Mouse (Mus musculus): ENCODE results near the gene Gm49711.

Gm49711 gene

DNA sequence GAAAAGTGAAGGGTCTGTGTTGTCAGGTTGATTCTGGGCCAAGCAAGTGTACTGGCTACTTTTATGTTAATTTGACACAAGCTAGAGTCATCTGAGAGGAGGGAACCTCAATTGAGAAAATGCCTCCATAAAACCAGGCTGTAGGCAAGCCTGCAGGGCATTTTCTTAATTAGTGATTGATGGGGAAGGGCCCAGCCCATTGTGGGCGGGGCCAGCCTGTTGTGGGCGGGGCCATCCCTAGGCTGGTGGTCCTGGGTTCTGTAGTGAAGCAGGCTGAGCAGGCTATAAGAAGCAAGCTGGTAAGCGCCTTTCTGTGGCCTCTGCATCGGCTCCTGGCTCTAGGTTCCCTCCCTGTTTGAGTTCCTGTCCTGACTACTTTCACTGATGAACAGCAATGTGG lies 69.1 kb downstream of the Gm49711 start:
- no peak for DNase-seq

DNA sequence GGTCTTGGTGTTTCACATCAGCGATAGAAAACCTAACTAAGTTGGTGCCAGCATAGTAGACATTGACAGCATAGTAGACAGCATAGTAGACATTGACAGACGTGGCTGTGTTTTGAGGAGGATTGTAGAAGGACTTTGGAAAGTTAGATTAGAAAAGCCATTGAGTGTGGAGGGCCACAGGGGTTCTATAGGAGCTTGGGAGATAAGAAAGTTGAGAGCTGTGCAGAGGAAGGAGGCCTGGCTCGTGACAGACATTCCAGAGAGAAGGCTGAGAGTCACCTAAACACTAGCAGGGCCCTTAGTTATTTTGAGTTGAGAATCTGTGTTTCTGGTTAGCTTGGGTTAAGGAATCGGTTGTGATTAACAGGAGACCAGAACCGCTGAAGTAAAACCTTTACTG lies 69.5 kb downstream of the Gm49711 start:
- DNase-seq: no peak

DNA sequence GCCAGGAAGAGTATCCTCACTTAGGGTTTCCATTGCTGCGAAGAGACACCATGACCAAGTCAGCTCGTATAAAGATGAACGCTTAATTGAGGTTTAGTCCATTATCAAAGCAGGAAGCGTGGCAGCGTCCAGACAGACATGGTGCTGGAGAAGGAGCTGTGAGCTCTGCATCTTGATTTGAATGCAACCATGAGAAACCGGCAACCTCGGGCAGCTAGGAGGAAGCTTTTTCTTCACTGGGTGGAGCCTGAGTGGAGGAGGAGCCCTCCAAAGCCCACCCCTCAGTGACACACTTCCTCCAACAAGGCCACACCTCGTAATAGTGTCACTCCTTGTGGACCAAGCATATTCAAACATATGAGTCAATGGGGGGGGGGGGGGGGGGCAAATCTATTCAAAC lies 71.7 kb downstream of the Gm49711 start:
- DNase-seq: no peak

DNA sequence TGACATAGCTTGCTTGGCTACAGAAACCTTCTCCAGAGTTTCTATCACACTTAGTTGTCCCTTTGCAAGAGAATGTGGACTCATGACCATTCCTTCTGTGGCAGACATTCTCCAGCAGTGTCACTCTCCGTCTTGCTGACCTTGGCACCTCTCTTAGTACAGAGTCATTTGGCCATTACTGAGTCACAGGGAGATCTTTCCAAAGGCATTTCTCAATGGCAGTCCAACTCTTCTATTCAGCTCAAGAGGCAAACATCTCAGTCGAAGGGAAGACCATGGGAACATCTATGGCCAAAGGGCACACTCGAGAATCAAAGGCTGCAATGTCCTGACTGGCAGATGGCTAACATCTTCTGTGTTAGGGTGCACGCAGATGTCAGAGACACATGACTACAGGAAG lies 74.4 kb downstream of the Gm49711 start:
- DNase-seq: no peak

DNA sequence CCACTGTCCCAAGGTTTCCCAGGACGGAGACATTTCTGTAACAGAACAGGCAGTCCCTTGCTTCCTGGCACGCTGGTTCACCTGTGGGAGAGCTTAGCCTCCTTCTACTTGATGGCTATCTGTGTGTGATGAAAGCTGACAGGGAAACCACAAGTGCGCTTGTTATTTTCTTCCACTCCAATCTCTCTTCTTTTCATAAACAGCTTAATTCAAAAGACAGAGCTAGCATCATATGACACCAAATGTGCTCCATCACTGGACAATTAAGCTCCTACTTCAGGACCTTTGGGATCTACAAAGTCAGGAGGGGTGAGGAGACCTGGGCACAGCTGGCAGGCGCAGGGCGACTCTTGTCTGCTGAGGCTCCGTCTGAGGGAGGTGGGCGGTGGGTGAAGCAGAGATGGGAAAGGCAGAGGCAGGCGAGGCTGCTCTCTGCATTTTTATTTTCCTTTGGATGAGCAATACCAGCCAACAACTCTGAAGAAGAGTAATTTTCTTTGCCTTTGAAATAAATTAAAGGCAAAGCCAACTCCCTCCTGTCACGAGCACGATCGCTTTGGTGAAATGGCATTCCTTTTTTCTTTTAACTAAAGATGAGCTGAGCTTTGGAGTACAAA lies 76.1 kb downstream of the Gm49711 start:
- no peak for DNase-seq

DNA sequence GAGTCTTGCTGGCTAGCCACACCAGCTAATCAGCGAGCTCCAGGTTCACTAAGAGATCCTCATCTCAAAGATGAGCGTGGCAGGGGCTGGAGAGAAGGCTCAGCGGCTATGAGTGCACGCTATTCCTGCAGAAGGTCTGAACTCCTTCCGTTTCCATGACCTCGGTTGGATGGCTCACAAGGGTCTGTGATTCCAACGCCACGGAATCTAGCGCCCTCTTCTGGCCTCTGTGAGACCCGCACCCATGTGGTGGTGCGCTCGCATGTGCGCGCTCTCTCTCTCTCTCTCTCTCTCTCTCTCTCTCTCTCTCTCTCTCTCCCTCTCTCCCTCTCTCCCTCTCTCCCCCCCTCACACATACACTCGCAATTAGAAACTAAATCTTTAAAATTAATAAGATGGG lies 78.2 kb downstream of the Gm49711 start:
- DNase-seq: no peak

DNA sequence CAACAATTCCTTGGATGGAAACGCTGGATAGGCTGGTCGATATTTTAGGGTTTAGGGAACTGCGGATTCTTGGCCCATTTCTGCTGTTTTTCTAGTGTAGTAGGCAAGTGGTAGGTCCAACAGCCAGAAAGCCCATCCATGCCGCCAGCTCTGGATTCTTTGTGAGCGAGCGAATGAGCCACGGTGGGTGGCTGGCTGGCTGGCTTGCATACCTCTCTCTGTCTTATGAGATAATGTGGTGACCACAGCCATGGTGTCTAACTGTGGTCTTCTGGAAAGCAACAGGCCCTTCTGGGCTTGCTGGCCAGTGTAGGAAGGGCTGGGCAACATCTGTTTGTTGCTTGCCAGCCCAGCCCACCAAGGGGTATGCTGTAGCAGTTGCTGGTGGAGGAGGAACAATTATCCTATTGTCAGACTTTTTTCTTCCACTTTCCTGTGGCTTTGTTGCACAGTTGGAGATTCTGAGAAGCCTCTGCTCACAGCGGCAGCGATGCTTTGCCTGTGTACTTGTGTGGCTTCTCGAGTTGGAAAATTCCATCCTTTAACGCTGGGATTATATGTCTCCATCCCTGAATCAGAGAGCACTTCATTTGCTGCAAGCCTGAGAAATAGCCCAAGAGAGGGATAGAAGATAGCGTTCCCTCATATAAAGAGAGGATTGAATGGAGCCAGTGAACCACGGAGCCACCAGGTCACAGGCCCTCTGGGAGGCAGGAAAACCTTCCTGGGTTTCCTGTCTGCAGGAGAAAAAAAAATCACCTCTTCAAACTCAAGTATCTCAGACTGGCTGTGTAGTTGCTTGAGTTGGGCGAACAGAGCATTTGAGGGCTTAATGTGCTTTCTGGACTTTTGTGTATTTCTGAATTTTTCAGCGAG lies 81.5 kb downstream of the Gm49711 start:
- no peak for DNase-seq

DNA sequence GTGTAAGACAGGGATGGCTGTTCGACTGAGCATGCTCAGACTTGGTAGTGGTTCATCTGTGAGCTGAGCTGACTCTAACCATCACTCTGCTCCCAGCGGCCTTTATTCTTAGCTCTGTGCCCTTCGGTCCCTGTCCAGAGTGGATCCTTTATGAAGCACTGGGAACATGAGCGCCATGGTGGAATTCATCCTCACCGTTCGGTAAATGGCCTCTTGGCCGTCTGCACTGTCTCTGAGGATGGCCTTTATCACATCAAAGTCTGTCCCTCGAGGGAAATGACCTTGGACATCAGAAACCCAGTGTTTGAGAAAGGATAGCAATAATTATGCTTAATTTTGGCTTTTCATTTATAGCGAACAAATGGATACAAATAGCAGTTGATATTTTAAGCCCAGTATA lies 82.2 kb downstream of the Gm49711 start:
- DNase-seq: no peak

DNA sequence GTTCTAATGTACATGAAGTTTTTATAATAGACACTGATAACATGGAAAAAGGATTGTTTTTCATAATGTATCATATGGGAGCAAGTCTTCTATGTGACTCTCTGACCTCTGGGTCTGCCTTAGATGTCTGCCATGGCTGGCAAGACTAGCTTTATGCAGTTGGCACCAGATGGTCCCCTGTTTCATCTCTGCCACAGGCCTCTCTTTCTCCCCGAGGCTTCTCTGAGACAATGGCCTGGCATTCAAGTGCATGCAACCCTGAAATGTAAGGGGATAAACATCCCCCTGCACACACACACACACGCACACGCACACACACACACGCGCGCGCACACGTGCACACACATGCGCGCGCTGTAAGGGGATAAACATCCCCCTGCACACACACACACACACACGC lies 82.9 kb downstream of the Gm49711 start:
- no peak for DNase-seq

DNA sequence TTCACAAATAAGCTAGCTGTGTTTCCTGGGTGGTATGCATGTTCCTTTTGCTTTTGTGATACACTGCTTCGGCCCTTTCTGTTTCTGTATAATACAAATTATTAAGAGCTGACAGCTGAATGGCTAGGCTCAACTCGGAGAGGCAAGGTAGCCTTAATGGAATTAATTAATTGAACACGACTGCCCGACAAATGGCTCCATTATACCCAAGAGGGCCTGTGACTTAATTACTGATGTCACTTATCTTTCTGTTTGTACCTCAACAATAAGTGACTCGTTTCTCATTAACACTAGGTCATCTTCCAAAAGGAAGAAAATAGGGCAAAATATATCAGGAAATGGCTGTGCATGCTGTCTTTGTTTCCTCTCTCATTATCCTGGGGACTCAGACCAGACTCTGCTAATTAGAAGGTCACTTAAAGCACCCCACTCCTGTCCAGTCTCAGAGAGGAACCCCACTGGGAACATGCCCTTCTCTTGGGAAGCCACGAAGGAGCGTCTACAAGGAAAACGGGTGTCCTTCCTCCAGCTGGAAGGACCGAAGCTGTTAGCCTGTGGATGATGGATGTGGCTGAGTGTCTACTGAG lies 84.4 kb downstream of the Gm49711 start:
- DNase-seq: no peak

DNA sequence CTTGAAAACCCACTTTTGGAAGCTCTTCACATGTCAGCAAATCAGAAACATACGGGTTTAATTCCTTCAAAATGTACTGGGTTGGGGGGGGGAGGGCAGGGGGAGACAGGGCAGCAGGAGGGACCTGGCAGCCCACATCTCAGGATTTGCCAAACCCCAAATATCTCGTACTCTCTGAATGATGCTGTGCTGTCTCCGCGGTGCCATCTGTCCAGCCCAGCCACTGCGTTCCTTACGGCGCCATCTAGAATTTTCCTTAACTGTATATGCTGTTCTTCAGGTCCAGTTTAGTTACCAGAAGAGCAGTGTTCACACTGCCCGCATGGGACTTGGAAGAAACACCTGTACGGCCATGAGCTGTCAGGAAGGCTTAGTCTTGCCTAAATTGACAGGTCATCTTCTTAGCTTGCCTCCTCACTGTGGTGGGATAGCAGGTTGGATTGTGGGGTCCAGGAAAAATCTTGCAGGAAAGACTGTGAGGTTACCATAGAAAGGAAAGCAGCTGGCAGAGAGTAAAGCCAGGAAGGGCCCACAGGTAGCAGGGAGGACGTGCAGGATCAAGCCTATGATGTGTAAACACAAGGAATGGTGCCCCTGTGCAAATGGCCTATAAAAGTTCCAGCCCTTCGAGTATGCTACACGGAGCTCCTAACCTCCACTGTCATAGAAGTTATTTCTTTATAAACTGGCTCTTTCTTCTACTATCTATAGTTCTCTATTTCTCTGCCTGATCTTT lies 89.7 kb downstream of the Gm49711 start:
- peak; percentile 34 to 48 for DNase-seq

DNA sequence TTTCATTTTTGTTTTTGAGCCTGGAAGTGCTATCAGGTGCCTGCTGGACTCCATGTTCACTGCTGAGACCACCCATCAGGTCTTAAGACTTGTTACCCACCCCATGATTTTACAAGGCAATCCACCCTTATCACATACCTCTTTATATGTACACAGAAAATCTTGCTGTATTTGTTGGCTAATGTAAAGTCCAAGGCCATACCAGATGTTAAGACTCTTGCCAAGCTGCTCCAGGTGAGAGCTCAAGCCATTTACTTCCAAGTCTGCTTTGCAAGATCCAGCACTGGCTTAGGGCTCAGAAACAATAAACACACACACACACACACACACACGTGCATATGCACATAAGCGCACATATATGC lies 90.2 kb downstream of the Gm49711 start:
- DNase-seq: no peak

DNA sequence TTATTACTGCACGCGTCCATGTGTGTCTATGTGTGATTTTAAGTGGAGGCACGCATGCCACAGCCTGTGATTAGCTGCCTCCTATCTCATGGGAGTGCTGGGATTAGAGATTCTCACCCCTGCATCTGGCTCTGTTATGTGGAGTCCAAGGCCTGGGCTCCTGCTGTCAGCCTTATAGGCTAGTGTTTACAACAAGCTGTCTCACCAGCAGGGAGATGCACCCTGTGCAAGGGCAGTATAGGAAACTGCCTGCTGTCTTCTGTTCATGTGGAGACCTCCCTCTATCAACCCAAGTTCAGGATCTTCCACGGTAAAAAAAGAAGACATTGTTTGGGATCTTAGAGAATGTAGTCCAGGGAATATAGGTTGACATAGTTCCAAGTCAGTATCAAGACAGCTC lies 92.9 kb downstream of the Gm49711 start:
- DNase-seq: no peak

DNA sequence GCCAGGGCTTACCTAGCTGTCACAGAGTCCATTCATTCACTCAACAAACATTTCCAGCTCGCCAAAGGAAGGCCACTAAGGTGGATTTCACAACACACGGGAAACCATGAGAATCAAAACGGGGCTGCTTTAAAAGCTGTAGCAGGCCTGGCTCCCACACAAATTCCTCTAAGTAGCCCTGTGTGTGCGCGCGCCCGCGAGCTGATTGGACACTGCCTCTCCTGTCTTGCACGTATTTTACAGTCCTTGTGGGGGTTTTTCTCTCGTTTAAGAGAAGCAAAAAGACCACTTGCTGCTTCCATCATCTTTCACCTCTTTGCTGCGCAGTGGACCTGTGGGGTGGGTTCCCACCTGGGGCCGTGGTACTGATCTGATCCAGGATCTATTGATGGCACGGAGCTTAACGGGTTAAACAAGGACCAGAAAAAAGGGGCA lies 99.9 kb downstream of the Gm49711 start:
- peak; percentile 76 to 78 for DNase-seq

DNA sequence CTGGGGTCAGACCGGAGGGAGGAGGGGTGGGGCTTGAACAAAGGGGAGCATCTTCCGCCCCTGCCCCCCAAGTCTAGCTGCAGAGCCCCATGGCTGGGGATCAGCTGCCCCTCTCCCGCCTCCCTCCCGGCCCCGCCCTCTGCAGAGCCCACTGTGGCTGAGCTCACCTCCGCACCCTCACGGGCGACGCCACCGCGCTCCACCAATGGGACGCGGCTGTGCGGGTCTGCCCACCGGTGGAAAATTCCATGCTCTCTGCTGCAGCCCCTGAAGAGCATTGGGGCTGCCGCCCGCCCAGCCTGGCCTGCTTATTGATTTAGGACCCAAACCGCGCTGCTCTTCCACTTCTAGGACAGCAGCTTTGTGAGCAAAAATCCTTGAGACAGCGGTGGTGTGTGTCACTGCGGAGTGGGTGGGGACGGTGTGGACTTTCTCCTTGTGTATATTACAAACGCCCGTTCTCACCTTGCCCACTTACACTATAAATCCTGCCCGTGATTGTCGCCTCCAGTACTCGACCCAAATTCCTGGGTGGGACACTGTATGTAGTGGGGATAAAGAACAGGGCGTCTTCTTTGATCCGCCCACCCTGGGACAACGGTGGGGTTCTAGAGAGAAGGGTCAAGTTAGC lies 100.5 kb downstream of the Gm49711 start:
- peak; percentile 89 to 93 for DNase-seq

DNA sequence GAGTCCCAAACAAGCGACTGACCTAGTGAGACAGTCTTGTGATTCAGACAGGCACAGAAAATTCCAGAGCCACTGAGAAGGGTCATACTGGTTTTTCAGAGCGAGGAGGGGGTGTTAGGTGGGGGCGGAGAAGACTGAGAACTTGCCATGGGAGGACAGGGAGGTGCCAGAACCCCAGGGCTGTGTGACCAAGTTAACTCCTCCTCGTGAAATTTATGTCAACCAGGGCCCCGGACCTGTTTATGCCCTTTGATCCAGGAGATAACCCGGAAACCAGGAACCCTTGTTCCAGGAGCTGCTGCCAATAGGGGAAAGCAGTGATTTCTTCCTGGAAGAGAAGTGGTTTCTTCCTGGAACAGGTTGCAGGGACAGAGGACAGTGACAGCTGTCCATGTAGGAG lies 101.0 kb downstream of the Gm49711 start:
- DNase-seq: peak in 1 of 2 experiments; percentile 46

DNA sequence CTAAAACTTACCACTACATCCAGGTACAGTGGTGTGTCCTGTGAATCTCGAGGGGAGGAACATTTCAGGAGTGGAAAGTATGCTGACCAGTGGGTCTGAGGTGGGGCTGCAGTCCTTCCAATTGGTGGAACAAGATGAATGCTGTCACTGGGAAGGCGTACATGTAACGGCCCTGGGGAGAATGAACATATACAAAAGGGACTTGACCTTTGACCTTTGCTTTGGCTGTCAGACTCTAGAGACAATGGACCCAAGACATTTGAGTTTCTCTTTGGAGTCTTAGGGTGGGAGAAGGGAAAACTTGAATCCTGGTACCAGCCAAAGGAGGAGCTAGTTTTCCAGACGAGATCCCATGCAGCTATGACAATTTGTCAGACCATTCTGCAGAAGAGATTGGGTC lies 104.2 kb downstream of the Gm49711 start:
- DNase-seq: no peak

DNA sequence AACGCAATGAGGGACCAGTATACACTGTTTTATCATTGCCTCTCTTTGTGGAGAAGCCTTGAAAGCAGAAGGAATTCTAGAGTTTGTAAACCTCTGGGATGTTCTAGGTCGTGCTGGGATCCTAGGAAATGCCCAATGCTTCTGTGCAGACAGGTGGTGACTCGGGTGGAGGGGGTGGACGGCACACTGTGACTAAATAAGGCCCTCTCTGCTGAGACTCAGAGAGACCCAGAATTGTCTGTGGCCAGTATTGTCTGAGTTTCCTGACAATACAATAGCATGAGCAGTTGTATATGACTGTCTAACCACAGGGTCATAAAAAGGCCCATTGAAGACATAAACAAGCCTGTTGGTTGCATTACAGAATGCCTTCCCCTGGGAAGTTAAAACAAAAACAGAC lies 105.4 kb downstream of the Gm49711 start:
- DNase-seq: no peak

DNA sequence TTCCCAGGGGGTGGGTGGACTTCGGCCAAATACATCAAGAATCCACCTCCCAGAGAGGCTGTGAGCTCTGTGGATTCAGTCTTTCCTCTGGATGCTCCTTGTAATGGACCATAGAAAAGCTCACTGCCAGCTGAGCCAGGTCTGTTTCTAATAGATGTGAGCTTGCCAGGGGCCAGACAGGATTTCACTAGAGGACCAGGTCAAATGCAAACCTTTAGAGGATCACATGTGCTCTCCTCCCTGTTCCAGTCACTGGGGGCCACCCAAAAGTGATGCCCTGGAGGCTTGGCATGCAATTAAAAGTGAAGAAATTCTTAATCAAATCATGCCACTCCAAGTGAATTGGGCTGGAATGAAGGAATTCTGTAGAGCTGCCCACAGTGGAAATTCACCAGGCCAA lies 117.9 kb downstream of the Gm49711 start:
- no peak for DNase-seq

DNA sequence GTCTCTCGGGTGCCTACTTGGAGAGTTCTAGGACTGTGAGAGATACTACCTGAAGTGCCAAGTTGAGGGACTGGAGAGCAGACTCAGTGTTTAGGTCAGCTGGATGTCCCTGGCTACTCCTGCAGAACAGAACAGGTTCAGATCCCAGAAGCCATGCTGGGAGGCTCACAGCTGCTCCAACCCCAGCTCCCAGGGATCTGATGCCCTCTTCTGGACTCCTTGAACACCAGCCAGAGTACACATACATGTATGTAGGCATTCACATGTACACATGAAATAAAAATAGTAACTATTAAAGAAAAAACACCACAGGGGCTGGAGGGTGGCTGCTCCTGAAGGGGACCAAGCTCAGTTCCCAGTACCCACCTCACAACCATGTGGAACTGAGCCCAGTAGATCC lies 119.6 kb downstream of the Gm49711 start:
- DNase-seq: no peak

DNA sequence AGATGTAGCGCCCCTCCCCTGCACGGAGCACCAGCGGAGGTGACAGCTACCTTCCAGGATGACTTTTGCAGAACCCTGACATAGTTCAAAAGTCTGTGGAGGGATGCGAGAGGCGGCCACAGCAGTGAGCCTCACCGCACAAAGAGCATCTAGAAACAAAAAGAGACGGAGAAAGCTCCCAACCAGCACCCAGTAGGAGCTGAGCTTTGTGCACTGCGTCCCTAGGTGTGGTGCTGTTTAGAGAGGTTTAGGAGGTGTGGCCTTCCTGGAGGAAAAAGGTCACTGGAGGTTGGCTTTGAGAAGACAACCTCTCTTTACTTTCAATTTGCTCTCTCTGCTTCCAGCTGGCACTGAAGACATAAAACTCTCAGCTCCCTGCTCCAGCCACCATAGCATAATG lies 121.2 kb downstream of the Gm49711 start:
- DNase-seq: no peak

DNA sequence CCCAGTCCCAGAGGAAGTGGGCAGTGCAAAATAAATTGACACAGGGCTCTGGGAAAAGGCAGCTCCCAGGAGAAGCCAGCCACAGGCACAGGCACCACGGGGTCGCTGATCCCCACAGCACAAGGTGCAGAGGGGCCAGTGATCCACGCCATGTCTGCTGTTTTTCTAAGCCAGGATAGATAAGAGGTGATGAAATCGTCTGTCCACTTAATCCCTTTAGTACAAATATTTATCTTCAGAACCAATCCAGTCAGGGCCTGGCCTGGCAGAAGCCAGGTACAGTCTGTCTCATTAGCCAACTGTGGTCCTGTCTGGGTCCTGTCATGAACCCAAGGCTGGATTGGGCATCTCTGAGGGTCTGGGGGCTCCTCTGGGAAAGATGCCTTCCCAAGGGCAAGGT lies 125.4 kb downstream of the Gm49711 start:
- DNase-seq: no peak

DNA sequence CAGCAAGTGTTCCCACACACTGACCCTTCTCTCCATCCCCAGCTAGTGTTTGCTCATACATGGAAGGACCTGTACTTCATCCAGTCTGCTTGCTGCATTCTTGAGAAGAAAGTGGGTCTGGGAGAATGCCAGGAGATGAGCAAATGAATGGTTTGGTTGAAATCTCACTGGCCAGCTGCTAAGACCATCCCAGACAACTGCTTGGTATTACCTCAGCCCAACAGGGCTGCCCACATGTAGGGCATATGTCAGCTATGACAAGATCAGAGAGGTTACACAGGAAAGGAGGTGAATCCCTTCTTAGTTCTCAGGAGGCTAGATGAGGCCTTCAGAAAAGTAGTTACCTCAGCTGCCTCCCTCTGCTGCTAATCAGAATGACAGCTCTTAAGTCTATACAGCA lies 132.5 kb downstream of the Gm49711 start:
- no peak for DNase-seq
